Mouse (Mus musculus): ENCODE measurements around the gene Fbxl5. TPM values are rescaled to one million over a fixed set of nuclear protein-coding genes. Genes with fewer than 3 reads are reported as not detected.

Gene Fbxl5
- 81.7 and 82.1 TPM in 2 replicates for total RNA-seq (2015)
- 93.8 and 106 TPM in 2 replicates for total RNA-seq (2017)

DNA sequence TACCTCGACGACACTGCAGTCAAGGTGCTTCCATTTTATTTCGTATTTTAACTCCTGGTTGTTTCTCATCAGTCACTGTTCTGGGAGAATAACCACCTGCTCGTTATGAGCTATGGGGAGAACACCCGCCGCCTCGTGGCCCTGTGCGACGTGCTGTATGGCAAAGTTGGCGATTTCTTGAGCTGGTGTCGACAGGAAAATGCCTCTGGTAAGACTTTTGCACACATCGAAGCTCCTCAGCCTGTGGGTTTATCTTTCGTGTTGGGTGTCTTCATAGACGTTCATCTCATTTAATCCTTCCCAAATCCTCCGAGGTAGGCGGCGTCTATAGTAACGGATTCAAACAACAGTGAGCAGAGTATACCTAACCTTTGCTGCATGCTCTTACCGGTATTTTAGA is at the start of gene Fbxl5:
TSS of gene Fbxl5 (minus strand) at position 101 of the 400 bp plus-strand sequence.
- no peak for ATAC-seq (ENCODE audit: poor library complexity, severe bottlenecking)

- ATAC-seq (ENCODE audit: poor library complexity, severe bottlenecking) = peak; percentile 59
Measured at GRCm38 (mm10) chr5:43868711-43869600, 47.5 kb upstream of the Fbxl5 start.

DNA sequence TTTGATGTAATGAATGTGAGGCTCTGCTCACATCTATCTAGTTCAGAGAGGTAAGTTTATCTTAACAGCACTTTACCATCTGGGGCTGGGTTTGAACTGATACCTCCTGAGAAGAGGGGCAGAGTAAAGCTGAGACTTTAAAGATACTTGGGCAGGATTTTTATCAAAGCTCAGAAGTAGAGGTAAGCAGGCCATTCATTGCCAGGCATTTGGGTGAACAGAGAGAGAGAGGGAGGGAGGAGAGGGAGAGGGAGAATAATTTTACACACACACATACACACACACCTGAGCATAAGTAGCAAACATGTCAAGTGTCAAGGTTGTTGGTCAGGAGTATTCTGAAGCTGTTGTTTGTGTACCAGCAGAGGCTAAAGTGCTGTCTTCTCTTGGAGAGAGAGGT is 46.8 kb upstream of the Fbxl5 start, which contains the start of gene Cd38:
TSS of gene Cd38 (plus strand) at position 301 of the 400 bp plus-strand sequence.
- no peak for ATAC-seq (ENCODE audit: poor library complexity, severe bottlenecking)

DNA sequence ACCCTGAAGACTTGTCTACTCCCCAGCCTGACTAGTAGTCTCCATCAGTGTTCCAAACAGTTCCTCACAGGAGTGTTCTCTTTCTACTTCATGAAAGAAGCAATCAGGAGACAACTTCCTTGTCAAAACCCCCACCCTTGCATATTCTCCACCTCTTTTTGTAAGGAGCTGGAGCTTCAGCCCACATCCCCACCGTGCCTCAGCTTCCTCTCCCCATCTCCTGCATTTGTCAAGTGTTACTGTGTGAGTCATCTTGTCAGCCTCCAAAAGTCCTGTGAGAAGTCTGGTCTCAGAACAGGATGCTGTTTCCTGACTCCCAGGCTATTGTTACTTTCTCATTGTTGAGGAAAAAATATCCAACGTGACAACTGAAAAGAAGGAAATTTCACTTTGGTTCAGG is 43.9 kb upstream of the Fbxl5 start:
- no peak for ATAC-seq (ENCODE audit: poor library complexity, severe bottlenecking)

DNA sequence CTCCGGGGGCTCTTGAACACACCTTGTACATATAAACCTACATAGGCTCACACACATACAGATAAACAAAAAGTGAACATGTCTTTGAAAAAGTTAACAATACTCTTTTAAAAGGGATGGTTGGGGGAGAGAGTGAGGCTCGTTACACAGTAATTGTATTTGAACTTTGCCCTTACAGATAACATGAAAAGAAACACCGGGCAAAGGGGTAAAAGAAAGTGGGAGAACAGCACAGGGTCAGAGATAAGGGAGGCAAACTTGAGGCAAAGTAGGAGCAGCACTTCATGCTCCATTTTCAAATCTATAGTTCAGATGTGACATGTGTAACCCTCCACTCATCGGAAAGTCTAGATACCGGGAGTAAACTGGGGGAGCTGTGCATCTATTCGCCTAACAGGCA is 42.2 kb upstream of the Fbxl5 start:
- no peak for ATAC-seq (ENCODE audit: poor library complexity, severe bottlenecking)

GRCm38 (mm10) chr5:43860670-43861431 is 39.4 kb upstream of the Fbxl5 start:
- no peak for ATAC-seq (ENCODE audit: poor library complexity, severe bottlenecking)

DNA sequence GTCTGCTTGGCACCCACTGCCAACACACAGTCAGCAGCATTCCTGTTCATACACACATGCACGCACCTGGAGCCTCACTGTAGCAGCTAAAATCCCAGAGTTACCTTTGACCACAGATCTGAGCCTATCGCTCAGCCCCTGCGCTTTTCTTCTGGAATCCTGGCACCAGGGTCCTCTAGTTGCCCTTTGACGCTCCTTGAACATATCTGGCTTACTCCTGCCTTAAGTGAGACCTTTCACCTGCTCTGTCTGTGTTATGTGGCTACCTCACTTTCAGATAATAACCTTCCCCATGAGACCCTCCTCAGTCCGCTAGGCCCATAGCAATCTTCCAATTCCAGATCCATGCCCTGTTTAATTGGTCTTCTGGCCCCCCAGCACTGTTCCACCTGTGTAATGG is 38.7 kb upstream of the Fbxl5 start:
- ATAC-seq (ENCODE audit: poor library complexity, severe bottlenecking) = no peak

- no peak for ATAC-seq (ENCODE audit: poor library complexity, severe bottlenecking)
Measured at GRCm38 (mm10) chr5:43859663-43860062, 38.2 kb upstream of the Fbxl5 start.

DNA sequence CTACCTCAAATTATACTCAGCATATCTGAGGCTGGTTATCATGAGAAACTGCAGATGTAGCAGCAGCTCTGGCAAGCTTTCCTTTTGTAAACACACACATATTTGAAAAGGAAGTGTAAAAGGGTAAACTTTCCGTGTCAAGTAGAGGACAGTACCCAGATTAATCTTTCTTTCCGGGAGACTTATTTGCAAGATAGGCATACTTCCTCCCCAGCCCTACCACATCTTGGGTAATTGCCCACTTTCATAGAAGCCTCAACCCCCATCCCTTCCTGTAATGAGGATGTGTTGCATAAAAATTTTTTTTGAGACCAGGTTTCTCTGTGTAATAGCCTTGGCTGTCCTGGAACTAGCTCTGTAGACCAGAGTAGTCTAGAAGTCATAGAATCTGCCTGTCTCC is 34.3 kb upstream of the Fbxl5 start:
- ATAC-seq (ENCODE audit: poor library complexity, severe bottlenecking) = peak; percentile 90

GRCm38 (mm10) chr5:43853868-43854488 is 32.5 kb upstream of the Fbxl5 start:
- ATAC-seq (ENCODE audit: poor library complexity, severe bottlenecking) = 0 out of 2 replicates have a peak, but pooled peaks have one; percentile 33

DNA sequence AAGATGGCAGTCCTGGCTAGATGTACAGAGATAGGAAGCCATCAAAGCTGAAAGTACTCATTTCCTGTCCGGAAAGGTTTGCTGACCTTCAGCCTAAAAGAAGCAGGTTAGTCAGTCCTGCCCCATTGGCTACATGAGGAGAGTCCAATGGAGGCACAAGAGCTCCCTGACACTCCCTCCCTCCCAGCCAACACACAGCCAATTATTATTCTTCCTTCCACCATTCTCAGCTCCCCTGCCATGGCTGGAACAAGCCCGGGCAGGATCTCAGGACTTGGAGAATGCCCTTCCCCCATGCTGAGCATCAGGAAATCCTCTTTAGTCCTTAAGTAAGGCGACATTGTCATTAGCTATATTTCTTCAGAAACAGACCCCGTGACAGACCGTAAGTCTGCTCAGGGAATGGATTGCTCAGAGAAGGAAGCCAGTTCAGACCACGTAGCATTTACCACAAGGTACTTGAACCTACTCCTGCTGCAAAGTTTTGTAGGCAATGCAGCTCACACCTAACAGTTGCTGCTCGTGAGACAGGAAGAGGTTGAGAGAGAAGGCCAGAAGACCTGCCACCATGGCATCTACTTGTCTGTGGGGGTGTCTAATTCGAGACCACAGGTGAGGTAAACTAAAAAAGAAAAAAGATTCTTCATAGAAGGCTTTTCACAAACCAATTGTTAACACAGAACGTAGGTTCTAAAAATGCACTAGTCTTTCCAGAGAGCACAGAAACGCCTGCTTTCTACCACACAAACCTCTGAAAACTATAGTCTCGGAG is 31.8 kb upstream of the Fbxl5 start:
- ATAC-seq (ENCODE audit: poor library complexity, severe bottlenecking) = peak; percentile 33

GRCm38 (mm10) chr5:43848275-43848674 is 26.8 kb upstream of the Fbxl5 start:
- peak; percentile 65 for ATAC-seq (ENCODE audit: poor library complexity, severe bottlenecking)

- peak; percentile 45 for ATAC-seq (ENCODE audit: poor library complexity, severe bottlenecking)
Measured at GRCm38 (mm10) chr5:43847555-43847954, 26.1 kb upstream of the Fbxl5 start.

DNA sequence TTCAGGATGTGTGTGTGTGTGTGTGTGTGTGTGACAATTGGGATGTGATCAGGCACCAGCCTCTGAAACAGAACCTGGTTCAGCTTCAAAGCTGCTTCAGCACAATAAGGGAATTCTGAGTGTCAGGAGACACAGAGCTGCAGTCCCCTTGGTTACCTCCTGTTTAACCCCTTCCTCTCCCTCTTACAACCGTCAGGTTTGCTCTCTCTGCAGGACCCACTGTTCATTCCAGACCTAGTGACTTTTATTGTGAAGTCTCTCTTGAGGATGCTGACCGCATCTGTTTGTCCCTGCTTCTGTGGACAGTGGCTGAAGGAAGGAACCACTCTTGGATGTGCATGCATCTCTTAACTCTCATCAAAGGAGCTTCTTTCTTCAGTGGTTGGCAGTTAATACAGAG is 24.8 kb upstream of the Fbxl5 start:
- no peak for ATAC-seq (ENCODE audit: poor library complexity, severe bottlenecking)

DNA sequence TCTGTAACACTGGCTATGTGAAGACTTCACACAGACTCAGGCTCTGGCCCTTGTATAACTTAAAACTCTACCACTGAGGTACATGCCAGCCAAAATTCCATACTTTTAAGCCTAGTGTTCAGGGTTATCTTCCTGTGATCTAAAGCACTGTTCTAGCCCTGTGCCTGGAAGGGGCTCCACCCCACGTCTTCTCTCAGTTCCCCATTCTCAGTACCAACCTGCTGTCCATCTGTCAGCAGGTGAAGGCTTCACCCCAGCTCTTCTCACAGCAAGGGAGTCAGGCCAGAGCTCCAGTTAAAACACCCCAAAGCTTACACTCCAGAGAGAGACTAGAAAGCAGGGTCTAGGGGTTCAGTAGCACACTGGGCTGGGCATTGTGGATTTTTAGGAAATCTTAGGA is 24.2 kb upstream of the Fbxl5 start:
- ATAC-seq (ENCODE audit: poor library complexity, severe bottlenecking) = no peak

- ATAC-seq (ENCODE audit: poor library complexity, severe bottlenecking) = no peak
Measured at GRCm38 (mm10) chr5:43845083-43845482, 23.6 kb upstream of the Fbxl5 start.

DNA sequence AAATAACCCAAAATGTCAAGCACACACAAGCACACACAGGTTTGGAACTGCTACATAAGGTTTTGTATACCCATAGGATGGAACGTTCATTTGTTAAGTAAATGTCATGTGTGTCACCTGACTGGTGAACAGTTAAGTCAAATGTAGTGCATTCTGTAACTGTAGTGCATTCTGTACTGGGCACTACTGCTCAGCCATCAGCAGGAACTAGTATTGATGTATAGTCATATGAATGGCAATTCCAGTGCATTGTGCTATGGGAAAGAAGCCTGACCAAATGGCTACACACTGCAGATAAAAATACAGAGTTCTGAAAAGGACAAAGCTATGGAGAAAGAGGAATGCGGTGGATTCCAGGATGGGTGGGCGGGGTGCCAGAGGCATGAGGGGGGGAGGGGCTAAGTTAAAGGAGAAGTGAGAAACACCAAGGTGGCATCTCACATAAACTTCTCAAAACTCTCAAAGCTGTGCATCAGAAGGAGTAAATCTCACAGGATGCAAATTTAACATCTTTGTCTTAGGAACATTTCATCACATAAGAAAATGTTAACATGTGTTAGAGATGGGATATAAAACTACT is 21.2 kb upstream of the Fbxl5 start:
- no peak for ATAC-seq (ENCODE audit: poor library complexity, severe bottlenecking)

- no peak for ATAC-seq (ENCODE audit: poor library complexity, severe bottlenecking)
Measured at GRCm38 (mm10) chr5:43842011-43842285, 20.5 kb upstream of the Fbxl5 start.

- peak; percentile 89 for ATAC-seq (ENCODE audit: poor library complexity, severe bottlenecking)
Measured at GRCm38 (mm10) chr5:43841144-43842010, 19.9 kb upstream of the Fbxl5 start.
